Mouse (Mus musculus) olfactory bulb, adult 2 months (tissue): ENCODE measurements around the gene Grk4.

Experiments
- CTCF ChIP-seq: fragments of 200-500 bp; IDR thresholded peaks from 2 replicates; pipeline ENCODE4 v1.5.1; 2012; ENCODE audit warnings: low read depth, mild to moderate bottlenecking, low read length, moderate library complexity; ENCODE audit not compliant: insufficient read depth
- POLR2A ChIP-seq: fragments of 200-500 bp; IDR thresholded peaks from 2 replicates; pipeline ENCODE4 v1.6.1; 2012; ENCODE audit warnings: mild to moderate bottlenecking, low read depth, low read length, moderate library complexity; ENCODE audit not compliant: insufficient read depth

- TF ChIP-seq CTCF (no peak), POLR2A (no peak)
Measured at GRCm38 (mm10) chr5:34692782-34693181, 32.6 kb downstream of the Grk4 start.
